Mouse (Mus musculus) intestine, embryonic 15.5 days (tissue): Measurements from ENCODE around the gene Chd2. TPM values are rescaled to one million over a fixed set of nuclear protein-coding genes. Genes with fewer than 3 reads are reported as not detected.

Experiments
- ATAC-seq: fragments of 200-750 bp; cut with Nextera tagmentation; 2 replicates; pipeline ENCODE4 v1.8.0; 2017; ENCODE audit warnings: moderate TSS enrichment, moderate library complexity
- H3K27ac ChIP-seq: fragments of 300-500 bp; sonication (generic); 2 replicates; pipeline ENCODE4 v1.5.1; 2015; ENCODE audit warnings: mild to moderate bottlenecking, inconsistent platforms
- H3K27me3 ChIP-seq: fragments of 300-500 bp; sonication (generic); replicated peaks from 2 replicates; pipeline ENCODE4 v1.6.1; 2015; ENCODE audit warnings: inconsistent platforms
- H3K36me3 ChIP-seq: fragments of 300-500 bp; sonication (generic); 2 replicates; pipeline ENCODE4 v1.6.1; 2015; ENCODE audit warnings: inconsistent platforms
- H3K4me1 ChIP-seq: fragments of 300-500 bp; sonication (generic); replicated peaks from 2 replicates; pipeline ENCODE4 v1.6.1; 2015; ENCODE audit warnings: inconsistent platforms
- H3K4me2 ChIP-seq: fragments of 300-500 bp; sonication (generic); replicated peaks from 2 replicates; pipeline ENCODE4 v1.6.1; 2015; ENCODE audit warnings: mild to moderate bottlenecking, inconsistent platforms
- H3K4me3 ChIP-seq: fragments of 300-500 bp; sonication (generic); replicated peaks from 2 replicates; pipeline ENCODE4 v1.5.1; 2015; ENCODE audit warnings: inconsistent platforms
- H3K9ac ChIP-seq: fragments of 300-500 bp; sonication (generic); 2 replicates; pipeline ENCODE4 v1.6.1; 2015; ENCODE audit warnings: inconsistent platforms
- H3K9me3 ChIP-seq: fragments of 300-500 bp; sonication (generic); 2 replicates; pipeline ENCODE4 v1.6.1; 2016; ENCODE audit warnings: inconsistent platforms
- WGBS: fragments of 180-500 bp; shearing (Covaris S2); methylation state at CpG from one replicate; pipeline ENCODE4 v1.1.7; 2015; 5-methylcytosine and 5-hydroxymethylcytosine counted together
- polyA plus RNA-seq: library from polyadenylated mRNA; unstranded; fragments of >200 nt; fragmentation: Nextera tagmentation; extraction: Ambion mirVana; gene quantifications from 2 replicates; pipeline ENCODE4 v1.2.1, GENCODE M21; 2015

The Chd2 gene
- polyA plus RNA-seq, 1 experiment from 2014 or later: 46.0 TPM

DNA sequence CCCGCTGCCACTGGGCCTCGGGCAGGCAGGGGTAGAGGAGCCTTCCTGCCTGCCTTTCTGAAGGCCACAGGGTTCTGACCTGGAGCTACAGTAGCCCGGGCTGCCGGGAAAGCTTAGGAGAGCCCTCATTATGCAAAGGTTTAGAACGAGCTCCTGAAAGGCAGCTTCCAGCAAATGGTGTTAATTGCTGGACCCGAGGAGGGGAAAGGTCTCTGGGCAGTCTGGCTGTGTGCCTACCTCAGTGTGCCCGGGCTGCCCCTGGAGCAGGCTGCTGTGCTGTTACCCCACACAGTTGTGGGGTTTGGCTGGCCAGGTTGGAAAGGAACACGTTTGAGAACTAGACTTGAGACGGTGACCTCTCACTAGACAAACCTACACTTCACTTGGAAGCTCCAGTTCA is 152.2 kb downstream of the Chd2 start:
- Histone ChIP-seq H3K9ac (no peak overlapping the region), H3K27me3 (no peaks in the 10 kb centered on the region), H3K4me3 (no peak overlapping the region), H3K4me1 (peaks cover 23% of the 10 kb centered on the region), H3K27ac (no peak overlapping the region), H3K36me3 (no peaks in the 10 kb centered on the region), H3K4me2 (peak overlapping the region; percentile 89), H3K9me3 (no peaks in the 10 kb centered on the region)
- ATAC-seq: no peak
- WGBS: 20% methylated on average over 9 of the region's 9 CpGs

DNA sequence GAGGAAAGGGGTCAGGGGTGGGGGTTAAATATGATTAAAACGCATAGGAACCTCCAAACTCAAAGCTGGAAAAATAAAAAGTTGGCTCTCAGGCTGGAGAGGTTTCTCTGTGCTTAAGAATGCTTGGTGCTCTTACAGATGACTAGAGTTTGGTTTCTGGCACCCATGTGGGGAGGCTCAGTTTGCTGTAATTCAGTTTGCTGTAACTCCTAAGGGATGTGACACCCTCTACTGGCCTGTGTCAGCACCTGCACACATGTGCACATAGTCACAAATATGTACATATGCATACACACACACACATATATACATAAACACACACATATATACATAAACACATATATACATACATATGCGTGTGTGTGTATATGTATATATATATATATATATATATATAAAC is 152.8 kb downstream of the Chd2 start:
- Histone ChIP-seq H3K36me3 (no peaks in the 10 kb centered on the region), H3K9me3 (no peaks in the 10 kb centered on the region), H3K4me1 (peaks cover 21% of the 10 kb centered on the region), H3K27me3 (no peaks in the 10 kb centered on the region), H3K4me3 (no peak overlapping the region), H3K27ac (no peak overlapping the region), H3K4me2 (no peak overlapping the region), H3K9ac (no peak overlapping the region)
- ATAC-seq: no peak
- whole genome bisulfite sequencing: 72% methylated on average over 2 of the region's 2 CpGs

DNA sequence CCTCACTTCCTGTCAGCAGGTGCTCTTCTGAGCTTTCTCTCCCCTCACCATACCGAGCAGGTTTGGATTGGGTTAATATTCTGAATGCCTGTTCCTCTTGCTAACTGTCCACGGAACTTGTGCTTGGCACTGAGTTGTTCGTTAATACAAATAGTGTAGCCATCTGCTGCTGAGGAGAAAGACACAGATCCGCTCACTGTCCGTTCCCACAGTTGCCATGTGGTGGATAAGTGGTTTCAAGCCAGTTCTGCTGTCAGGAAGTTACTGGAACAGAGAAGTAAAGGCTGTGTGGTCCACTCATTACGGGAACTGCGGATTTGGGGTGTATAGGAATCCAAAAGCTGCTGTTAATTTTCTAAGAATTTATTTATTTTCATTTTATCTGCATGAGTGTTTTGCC is 158.8 kb downstream of the Chd2 start:
- no peaks in the 10 kb centered on the region for H3K9me3 ChIP-seq
- no peak overlapping the region for H3K27ac ChIP-seq
- ATAC-seq: no peak
- H3K4me2 ChIP-seq: no peak overlapping the region
- no peak overlapping the region for H3K9ac ChIP-seq
- no peaks in the 10 kb centered on the region for H3K27me3 ChIP-seq
- no peaks in the 10 kb centered on the region for H3K36me3 ChIP-seq
- no peak overlapping the region for H3K4me3 ChIP-seq
- H3K4me1 ChIP-seq: no peaks in the 10 kb centered on the region
- 70% methylated on average over 7 of the region's 7 CpGs for WGBS

DNA sequence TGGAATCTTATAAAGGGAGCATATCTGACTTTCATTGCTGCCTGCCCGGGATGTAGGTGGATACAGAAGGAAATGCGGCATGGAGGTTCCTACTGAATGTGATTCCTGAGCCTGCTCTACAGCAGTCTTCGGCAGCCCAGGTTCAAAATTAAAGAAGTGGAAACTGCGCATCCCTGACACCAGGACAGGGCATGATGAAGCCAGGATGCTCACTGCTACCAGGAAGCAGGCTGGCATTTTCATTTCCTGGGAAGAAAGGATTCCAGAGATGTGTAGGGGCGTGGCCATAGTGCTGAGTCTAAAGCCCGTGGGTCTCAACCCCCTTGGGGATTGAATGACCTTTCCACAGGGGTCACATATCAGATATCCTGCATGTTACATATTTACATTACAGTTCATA is 163.6 kb downstream of the Chd2 start:
- ATAC-seq: no peak
- WGBS: 73% methylated on average over 6 of the region's 6 CpGs
- Histone ChIP-seq H3K4me3 (no peak overlapping the region), H3K9me3 (no peaks in the 10 kb centered on the region), H3K36me3 (no peaks in the 10 kb centered on the region), H3K4me1 (peaks cover 14% of the 10 kb centered on the region), H3K27me3 (peaks cover 11% of the 10 kb centered on the region; the same call in 1 of the 2 replicates), H3K9ac (no peak overlapping the region), H3K27ac (no peak overlapping the region), H3K4me2 (no peak overlapping the region)

DNA sequence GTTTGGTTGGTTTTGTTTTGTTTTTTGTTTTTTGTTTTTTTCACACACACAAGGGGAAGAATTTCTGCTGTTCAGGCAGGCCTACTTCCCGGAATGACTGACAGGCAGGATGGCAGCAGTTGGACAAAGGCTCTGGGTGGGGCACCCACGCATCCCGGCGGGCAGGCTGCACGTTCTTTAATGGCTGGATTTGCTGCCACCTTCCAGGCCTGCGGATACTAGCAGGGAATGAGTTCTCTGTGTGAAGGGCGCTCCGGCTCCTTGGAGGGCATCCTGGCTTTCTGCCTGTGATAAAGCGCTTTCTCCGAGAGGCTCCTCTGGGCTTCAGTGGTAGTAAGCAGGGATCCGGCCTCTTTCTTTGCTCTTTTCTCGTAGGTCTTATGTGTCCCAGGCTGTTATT is 164.3 kb downstream of the Chd2 start:
- no peak overlapping the region for H3K9ac ChIP-seq
- no peaks in the 10 kb centered on the region for H3K9me3 ChIP-seq
- peak overlapping the region; percentile 69; the same call in 1 of the 2 replicates for H3K4me3 ChIP-seq
- H3K36me3 ChIP-seq: no peaks in the 10 kb centered on the region
- peaks cover 19% of the 10 kb centered on the region for H3K4me1 ChIP-seq
- H3K27ac ChIP-seq: no peak overlapping the region
- ATAC-seq: no peak
- peaks cover 13% of the 10 kb centered on the region; the same call in 1 of the 2 replicates for H3K27me3 ChIP-seq
- H3K4me2 ChIP-seq: peak overlapping the region; percentile 100
- WGBS: 65% methylated on average over 12 of the region's 12 CpGs

Other genes starting within 250 kb of the Chd2 start
- 7.4 TPM in 2 replicates for gene Rgma, start 166.3 kb downstream of the Chd2 start, polyA plus RNA-seq
- 30.4 and 37.8 TPM in 2 replicates for gene Fam174b, start 198.5 kb upstream of the Chd2 start, polyA plus RNA-seq